Mouse (Mus musculus): ENCODE measurements around the gene Cpm. TPM values are rescaled to one million over a fixed set of nuclear protein-coding genes. Genes with fewer than 3 reads are reported as not detected.
A peak's percentile ranks its signal among the peaks of the same experiment; 100 is the strongest.
"Not testable (repeated sequence)": the region's sequence is repeated elsewhere in the genome, so short reads cannot be mapped to it uniquely, and the experiment has no call there.

The Cpm gene
- polyA plus RNA-seq, 1 experiment from 2014 or later: 43.6 TPM

DNA sequence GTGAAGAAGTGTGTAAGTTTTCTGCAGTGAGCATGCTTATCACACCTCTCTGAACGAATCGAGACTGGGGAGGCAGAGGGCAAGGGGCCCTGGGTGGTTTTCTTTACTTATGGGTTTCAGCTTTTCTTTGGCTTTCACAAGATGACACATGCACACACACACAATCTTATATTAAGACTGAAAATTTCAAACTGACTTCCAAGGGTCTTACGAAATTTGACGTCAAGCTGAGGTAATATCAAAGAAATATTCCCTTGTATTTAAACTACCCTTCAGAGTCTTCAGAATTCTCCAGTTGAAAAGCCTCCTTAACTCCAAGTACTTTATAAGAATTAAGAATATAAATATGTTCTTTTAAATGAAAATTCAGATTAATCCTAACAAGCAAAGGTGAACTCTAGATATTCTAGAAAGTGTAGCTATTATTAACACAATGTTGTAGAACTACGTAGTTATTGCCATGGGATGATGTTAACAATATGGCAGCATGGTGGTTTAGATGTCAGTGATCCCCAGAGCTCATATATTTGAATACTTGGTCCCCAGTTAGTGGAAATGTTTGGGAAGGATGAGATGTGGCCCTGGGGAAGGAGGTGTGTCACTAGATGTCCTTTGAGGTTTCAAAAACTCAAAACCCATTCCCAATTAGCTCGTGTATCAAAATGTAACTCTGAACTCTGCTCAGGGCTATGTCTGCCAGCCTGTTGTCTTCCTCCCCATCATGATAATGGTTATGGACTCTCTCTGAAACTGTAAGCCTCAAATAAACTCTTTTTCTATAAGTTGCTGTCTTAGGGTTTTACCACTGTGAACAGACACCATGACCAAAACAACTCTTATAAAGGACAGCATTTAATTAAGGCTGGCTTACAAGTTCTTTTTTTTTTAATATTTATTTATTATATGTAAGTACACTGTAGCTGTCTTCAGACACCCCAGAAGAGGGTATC lies 44.5 kb upstream of the Cpm start:
- ATAC-seq (ENCODE audit: low read depth): no peak
- no peak for DNase-seq (ENCODE audit: low spot score)
- H3K4me3 ChIP-seq (ENCODE audit: low read depth, low read length): no peak overlapping the region
- 78% methylated on average over 6 of the region's 6 CpGs for WGBS
- H3K4me2 ChIP-seq (ENCODE audit: low read depth, low read length): no peak overlapping the region
- H3K4me1 ChIP-seq (ENCODE audit: control insufficient read depth, insufficient read depth, low read length): peaks cover 14% of the 10 kb centered on the region
- H3K9me3 ChIP-seq (ENCODE audit: control insufficient read depth, low read length): no peaks in the 10 kb centered on the region; the same call in 1 of the 2 replicates
- no peak overlapping the region for H3K27ac ChIP-seq (replicated peaks; ENCODE audit: low read depth, low read length)
- no peaks in the 10 kb centered on the region for H3K36me3 ChIP-seq (ENCODE audit: control insufficient read depth, insufficient read depth, low read length)
- H3K27me3 ChIP-seq (replicated peaks; ENCODE audit: control insufficient read depth, insufficient read depth, low read length): no peaks in the 10 kb centered on the region
- no peak overlapping the region for H3K9ac ChIP-seq (ENCODE audit: low read depth, low read length)

GRCm38 (mm10) chr10:117585600-117586299 lies 43.5 kb upstream of the Cpm start:
- 79% methylated on average over 2 of the region's 2 CpGs for WGBS

GRCm38 (mm10) chr10:117586859-117587258 lies 42.4 kb upstream of the Cpm start:
- no peaks in the 10 kb centered on the region for H3K27me3 ChIP-seq (replicated peaks; ENCODE audit: control insufficient read depth, insufficient read depth, low read length)
- DNase-seq (ENCODE audit: low spot score): peak; percentile 62

More at GRCm38 (mm10) chr10:117585600-117586299, 43.5 kb upstream of the Cpm start:
- no peak for DNase-seq (ENCODE audit: low spot score)
- Histone ChIP-seq H3K9ac (ENCODE audit: low read depth, low read length) (no peak overlapping the region), H3K4me3 (ENCODE audit: low read depth, low read length) (no peak overlapping the region), H3K27ac (replicated peaks; ENCODE audit: low read depth, low read length) (no peak overlapping the region), H3K36me3 (ENCODE audit: control insufficient read depth, insufficient read depth, low read length) (no peaks in the 10 kb centered on the region), H3K27me3 (replicated peaks; ENCODE audit: control insufficient read depth, insufficient read depth, low read length) (no peaks in the 10 kb centered on the region), H3K4me2 (ENCODE audit: low read depth, low read length) (no peak overlapping the region), H3K4me1 (ENCODE audit: control insufficient read depth, insufficient read depth, low read length) (peaks cover 14% of the 10 kb centered on the region), H3K9me3 (ENCODE audit: control insufficient read depth, low read length) (no peaks in the 10 kb centered on the region; the same call in 1 of the 2 replicates)
- ATAC-seq (ENCODE audit: low read depth): no peak

GRCm38 (mm10) chr10:117587335-117587734 lies 42.0 kb upstream of the Cpm start:
- Histone ChIP-seq H3K36me3 (ENCODE audit: control insufficient read depth, insufficient read depth, low read length) (no peaks in the 10 kb centered on the region), H3K4me3 (ENCODE audit: low read depth, low read length) (no peak overlapping the region), H3K4me1 (ENCODE audit: control insufficient read depth, insufficient read depth, low read length) (peaks cover 18% of the 10 kb centered on the region), H3K27me3 (replicated peaks; ENCODE audit: control insufficient read depth, insufficient read depth, low read length) (no peaks in the 10 kb centered on the region), H3K9ac (ENCODE audit: low read depth, low read length) (no peak overlapping the region), H3K9me3 (ENCODE audit: control insufficient read depth, low read length) (no peaks in the 10 kb centered on the region; the same call in 1 of the 2 replicates), H3K27ac (replicated peaks; ENCODE audit: low read depth, low read length) (no peak overlapping the region), H3K4me2 (ENCODE audit: low read depth, low read length) (no peak overlapping the region)
- no peak for DNase-seq (ENCODE audit: low spot score)
- WGBS: 85% methylated on average over 10 of the region's 10 CpGs
- no peak for ATAC-seq (ENCODE audit: low read depth)

More at GRCm38 (mm10) chr10:117586859-117587258, 42.4 kb upstream of the Cpm start:
- 47% methylated on average over 11 of the region's 11 CpGs for WGBS
- Histone ChIP-seq H3K9me3 (ENCODE audit: control insufficient read depth, low read length) (no peaks in the 10 kb centered on the region; the same call in 1 of the 2 replicates), H3K36me3 (ENCODE audit: control insufficient read depth, insufficient read depth, low read length) (no peaks in the 10 kb centered on the region), H3K4me3 (ENCODE audit: low read depth, low read length) (no peak overlapping the region), H3K9ac (ENCODE audit: low read depth, low read length) (no peak overlapping the region), H3K4me1 (ENCODE audit: control insufficient read depth, insufficient read depth, low read length) (peaks cover 18% of the 10 kb centered on the region), H3K27ac (replicated peaks; ENCODE audit: low read depth, low read length) (no peak overlapping the region), H3K4me2 (ENCODE audit: low read depth, low read length) (no peak overlapping the region)
- peak; percentile 38; the same call in 1 of the 2 replicates for ATAC-seq (ENCODE audit: low read depth)

- not testable (repeated sequence) for H3K4me3 ChIP-seq (ENCODE audit: low read depth, low read length); H3K4me2 ChIP-seq (ENCODE audit: low read depth, low read length); H3K9me3 ChIP-seq (ENCODE audit: control insufficient read depth, low read length); DNase-seq (ENCODE audit: low spot score); ATAC-seq (ENCODE audit: low read depth); H3K36me3 ChIP-seq (ENCODE audit: control insufficient read depth, insufficient read depth, low read length); H3K9ac ChIP-seq (ENCODE audit: low read depth, low read length); H3K27me3 ChIP-seq (replicated peaks; ENCODE audit: control insufficient read depth, insufficient read depth, low read length); H3K27ac ChIP-seq (replicated peaks; ENCODE audit: low read depth, low read length)
- peaks cover 13% of the 10 kb centered on the region for H3K4me1 ChIP-seq (ENCODE audit: control insufficient read depth, insufficient read depth, low read length)
- 87% methylated on average over 11 of the region's 11 CpGs for WGBS
Measured at GRCm38 (mm10) chr10:117588416-117589143, 40.7 kb upstream of the Cpm start.

DNA sequence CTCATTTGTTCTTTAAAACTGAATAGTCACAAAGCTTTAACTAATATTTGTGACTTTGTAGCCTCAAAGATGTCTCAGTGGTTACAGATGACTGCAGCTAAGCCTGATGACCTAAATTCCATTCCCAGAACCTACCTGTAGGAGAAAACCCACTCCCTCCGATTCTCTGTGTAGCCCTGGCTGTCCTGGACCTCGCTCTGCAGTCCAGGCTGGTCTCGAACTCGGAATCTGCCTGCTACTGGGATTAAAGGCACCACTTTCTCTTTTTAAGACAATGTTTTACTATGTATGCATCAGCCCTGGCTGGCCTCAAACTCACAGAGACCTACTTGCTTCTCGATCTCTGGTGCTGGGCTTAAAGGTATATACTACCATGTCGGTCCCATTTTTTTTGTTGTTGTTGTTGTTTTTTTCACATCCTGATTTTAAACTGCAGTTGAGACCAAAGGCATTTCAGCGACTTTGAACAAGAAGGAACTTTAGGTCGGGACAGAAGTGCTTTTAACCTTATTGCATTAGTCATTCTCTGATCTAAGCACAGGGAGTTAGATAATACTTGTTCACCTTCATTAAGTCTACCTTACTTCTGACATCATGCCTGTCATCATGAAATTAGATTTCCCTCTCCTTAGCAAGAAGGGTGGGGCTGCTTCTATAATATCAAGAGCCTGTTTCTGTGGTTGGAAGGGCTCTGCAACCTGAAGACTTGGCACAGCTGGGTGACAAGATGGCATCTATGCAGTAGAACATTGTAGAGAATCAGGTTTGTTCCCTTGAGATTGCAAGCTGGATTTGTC lies 40.0 kb upstream of the Cpm start:
- no peaks in the 10 kb centered on the region for H3K36me3 ChIP-seq (ENCODE audit: control insufficient read depth, insufficient read depth, low read length)
- WGBS: 84% methylated on average over 8 of the region's 8 CpGs
- peak; percentile 25 for DNase-seq (ENCODE audit: low spot score)
- no peak overlapping the region for H3K4me3 ChIP-seq (ENCODE audit: low read depth, low read length)
- no peak for ATAC-seq (ENCODE audit: low read depth)
- H3K4me2 ChIP-seq (ENCODE audit: low read depth, low read length): no peak overlapping the region
- H3K9ac ChIP-seq (ENCODE audit: low read depth, low read length): no peak overlapping the region
- no peaks in the 10 kb centered on the region; the same call in 1 of the 2 replicates for H3K9me3 ChIP-seq (ENCODE audit: control insufficient read depth, low read length)
- H3K27me3 ChIP-seq (replicated peaks; ENCODE audit: control insufficient read depth, insufficient read depth, low read length): no peaks in the 10 kb centered on the region
- H3K27ac ChIP-seq (replicated peaks; ENCODE audit: low read depth, low read length): no peak overlapping the region
- H3K4me1 ChIP-seq (ENCODE audit: control insufficient read depth, insufficient read depth, low read length): peaks cover 6% of the 10 kb centered on the region

DNA sequence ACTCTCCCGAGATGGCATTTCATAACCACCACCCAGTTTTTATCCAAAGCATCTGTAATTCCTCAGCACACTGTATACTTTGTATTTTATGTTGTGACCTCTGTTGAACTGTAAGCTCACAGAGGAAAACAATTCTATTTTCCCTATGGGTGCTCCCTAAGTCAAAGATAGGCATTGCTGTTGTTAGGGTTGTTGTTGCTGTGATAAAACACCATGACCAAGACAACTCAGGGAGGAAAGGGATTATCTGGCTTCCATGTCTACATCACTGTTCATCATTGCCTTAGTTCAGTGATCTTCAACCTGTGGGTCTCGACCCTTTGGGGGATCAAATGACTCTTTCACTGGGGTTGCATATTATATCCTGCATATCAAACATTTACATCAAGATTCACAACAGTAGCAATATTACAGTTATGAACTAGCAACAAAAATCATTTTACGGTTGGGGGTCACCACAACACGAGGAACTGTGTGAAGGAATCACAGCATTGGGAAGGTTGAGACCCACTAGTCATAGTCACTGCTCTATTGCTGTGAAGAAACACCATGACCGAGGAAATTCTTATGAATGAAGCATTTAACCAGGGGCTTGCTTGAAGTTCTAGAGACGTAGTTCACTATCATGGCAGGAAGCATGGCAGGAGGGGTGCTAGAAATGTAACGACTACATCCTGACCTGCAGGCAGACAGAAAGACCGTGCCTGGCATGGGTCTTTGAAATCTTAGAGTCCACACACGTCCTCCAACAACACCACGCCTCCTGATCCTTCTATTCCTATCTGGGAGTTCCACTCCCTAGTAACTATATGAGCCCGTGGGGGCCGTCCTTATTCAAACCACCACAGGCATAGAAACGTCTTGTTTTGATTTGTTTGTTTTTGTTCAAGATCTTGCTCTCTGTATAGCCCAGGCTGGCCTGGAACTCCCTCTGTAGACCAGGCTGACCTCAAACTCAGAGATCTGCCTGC lies 38.7 kb upstream of the Cpm start:
- DNase-seq (ENCODE audit: low spot score): no peak
- 71% methylated on average over 13 of the region's 13 CpGs for WGBS
- no peak overlapping the region for H3K27ac ChIP-seq (replicated peaks; ENCODE audit: low read depth, low read length)
- ATAC-seq (ENCODE audit: low read depth): no peak
- H3K9ac ChIP-seq (ENCODE audit: low read depth, low read length): no peak overlapping the region
- no peak overlapping the region for H3K4me2 ChIP-seq (ENCODE audit: low read depth, low read length)
- no peak overlapping the region for H3K4me3 ChIP-seq (ENCODE audit: low read depth, low read length)
- H3K4me1 ChIP-seq (ENCODE audit: control insufficient read depth, insufficient read depth, low read length): peaks cover 4% of the 10 kb centered on the region; the same call in 1 of the 2 replicates
- H3K36me3 ChIP-seq (ENCODE audit: control insufficient read depth, insufficient read depth, low read length): no peaks in the 10 kb centered on the region
- no peaks in the 10 kb centered on the region for H3K9me3 ChIP-seq (ENCODE audit: control insufficient read depth, low read length)
- no peaks in the 10 kb centered on the region for H3K27me3 ChIP-seq (replicated peaks; ENCODE audit: control insufficient read depth, insufficient read depth, low read length)

Measured in embryonic facial prominence, embryonic 14.5 days (tissue).